Mouse (Mus musculus): ENCODE data around the gene Zfp524. TPM values are rescaled to one million over a fixed set of nuclear protein-coding genes. Genes with fewer than 3 reads are reported as not detected.

Zfp524 gene
- 22.7 TPM for polyA plus RNA-seq (2014; fragmentation: Illumina TruSeq; extraction: RNeasy Lipid Tissue Mini Kit (QIAGEN cat#74804); ENCODE audit: insufficient read depth, low read depth, low replicate concordance)

GRCm38 (mm10) chr7:5014251-5015117 lies at the start of gene Zfp524, which contains the start of gene Fiz1:
Zfp524 (plus strand) TSS chr7:5014415.
Fiz1 (minus strand) TSS chr7:5014697.

GRCm38 (mm10) chr7:4971068-4971467 lies 43.1 kb upstream of the Zfp524 start, which contains the start of gene Sbk3:
Sbk3 (minus strand) TSS chr7:4971168.

GRCm38 (mm10) chr7:4996003-4996895 lies 18.0 kb upstream of the Zfp524 start, which contains the start of gene Zfp579:
Zfp579 (minus strand) TSS chr7:4996158.

GRCm38 (mm10) chr7:5015118-5016001 lies 1.1 kb downstream of the Zfp524 start, which contains the start of gene Gm44973:
Gm44973 (plus strand) TSS chr7:5015496.

GRCm38 (mm10) chr7:5020000-5020681 lies 5.9 kb downstream of the Zfp524 start, which contains the start of the genes Zfp865 and Ccdc106:
Zfp865 (plus strand) TSS chr7:5020376.
Ccdc106 (plus strand) TSS chr7:5020553.

GRCm38 (mm10) chr7:5033818-5034217 lies 19.6 kb downstream of the Zfp524 start, which contains the start of gene 4632433K11Rik:
4632433K11Rik (plus strand) TSS chr7:5034118.

GRCm38 (mm10) chr7:5038109-5038732 lies 24.0 kb downstream of the Zfp524 start, which contains the start of gene Zfp784:
Zfp784 (minus strand) TSS chr7:5038446.

GRCm38 (mm10) chr7:5051193-5052192 lies 37.3 kb downstream of the Zfp524 start, which contains the start of gene Zfp580:
Zfp580 (plus strand) TSS chr7:5051538.

GRCm38 (mm10) chr7:5061774-5062359 lies 47.7 kb downstream of the Zfp524 start, which contains the start of gene U2af2:
U2af2 (plus strand) TSS chr7:5062143.

Other genes starting within 250 kb of the Zfp524 start
- not detected for gene Fam71e2, start 243.1 kb upstream of the Zfp524 start, polyA plus RNA-seq (2014; fragmentation: Illumina TruSeq; extraction: RNeasy Lipid Tissue Mini Kit (QIAGEN cat#74804); ENCODE audit: insufficient read depth, low read depth, low replicate concordance)
- 0.53 TPM for gene Il11, start 231.6 kb upstream of the Zfp524 start, polyA plus RNA-seq (2014; fragmentation: Illumina TruSeq; extraction: RNeasy Lipid Tissue Mini Kit (QIAGEN cat#74804); ENCODE audit: insufficient read depth, low read depth, low replicate concordance)
- not detected for gene Tmem190, start 231.5 kb upstream of the Zfp524 start, polyA plus RNA-seq (2014; fragmentation: Illumina TruSeq; extraction: RNeasy Lipid Tissue Mini Kit (QIAGEN cat#74804); ENCODE audit: insufficient read depth, low read depth, low replicate concordance)
- 8.3 TPM for gene Tmem238, start 224.8 kb upstream of the Zfp524 start, polyA plus RNA-seq (2014; fragmentation: Illumina TruSeq; extraction: RNeasy Lipid Tissue Mini Kit (QIAGEN cat#74804); ENCODE audit: insufficient read depth, low read depth, low replicate concordance)
- gene Rpl28, start 221.5 kb upstream of the Zfp524 start, polyA plus RNA-seq (2014; fragmentation: Illumina TruSeq; extraction: RNeasy Lipid Tissue Mini Kit (QIAGEN cat#74804); ENCODE audit: insufficient read depth, low read depth, low replicate concordance), result 809 TPM
- 128 TPM for gene Ube2s, start 201.8 kb upstream of the Zfp524 start, polyA plus RNA-seq (2014; fragmentation: Illumina TruSeq; extraction: RNeasy Lipid Tissue Mini Kit (QIAGEN cat#74804); ENCODE audit: insufficient read depth, low read depth, low replicate concordance)
- 0.48 TPM for gene Shisa7, start 169.7 kb upstream of the Zfp524 start, polyA plus RNA-seq (2014; fragmentation: Illumina TruSeq; extraction: RNeasy Lipid Tissue Mini Kit (QIAGEN cat#74804); ENCODE audit: insufficient read depth, low read depth, low replicate concordance)
- 15.3 TPM for gene Isoc2b, start 144.2 kb upstream of the Zfp524 start, polyA plus RNA-seq (2014; fragmentation: Illumina TruSeq; extraction: RNeasy Lipid Tissue Mini Kit (QIAGEN cat#74804); ENCODE audit: insufficient read depth, low read depth, low replicate concordance)
- gene Isoc2a, start 137.3 kb upstream of the Zfp524 start, polyA plus RNA-seq (2014; fragmentation: Illumina TruSeq; extraction: RNeasy Lipid Tissue Mini Kit (QIAGEN cat#74804); ENCODE audit: insufficient read depth, low read depth, low replicate concordance), result 15.4 TPM
- not detected for gene Gm36210, start 107.9 kb upstream of the Zfp524 start, polyA plus RNA-seq (2014; fragmentation: Illumina TruSeq; extraction: RNeasy Lipid Tissue Mini Kit (QIAGEN cat#74804); ENCODE audit: insufficient read depth, low read depth, low replicate concordance)
- 3.6 TPM for gene Zfp628, start 99.2 kb upstream of the Zfp524 start, polyA plus RNA-seq (2014; fragmentation: Illumina TruSeq; extraction: RNeasy Lipid Tissue Mini Kit (QIAGEN cat#74804); ENCODE audit: insufficient read depth, low read depth, low replicate concordance)
- gene Nat14, start 92.4 kb upstream of the Zfp524 start, polyA plus RNA-seq (2014; fragmentation: Illumina TruSeq; extraction: RNeasy Lipid Tissue Mini Kit (QIAGEN cat#74804); ENCODE audit: insufficient read depth, low read depth, low replicate concordance), result 6.2 TPM
- gene Ssc5d, start 88.6 kb upstream of the Zfp524 start, polyA plus RNA-seq (2014; fragmentation: Illumina TruSeq; extraction: RNeasy Lipid Tissue Mini Kit (QIAGEN cat#74804); ENCODE audit: insufficient read depth, low read depth, low replicate concordance), result 1.6 TPM
- 3.0 TPM for gene Sbk2, start 50.0 kb upstream of the Zfp524 start, polyA plus RNA-seq (2014; fragmentation: Illumina TruSeq; extraction: RNeasy Lipid Tissue Mini Kit (QIAGEN cat#74804); ENCODE audit: insufficient read depth, low read depth, low replicate concordance)
- 4.7 TPM for gene Sbk3, start 43.2 kb upstream of the Zfp524 start, polyA plus RNA-seq (2014; fragmentation: Illumina TruSeq; extraction: RNeasy Lipid Tissue Mini Kit (QIAGEN cat#74804); ENCODE audit: insufficient read depth, low read depth, low replicate concordance)
- gene Zfp579, start 18.3 kb upstream of the Zfp524 start, polyA plus RNA-seq (2014; fragmentation: Illumina TruSeq; extraction: RNeasy Lipid Tissue Mini Kit (QIAGEN cat#74804); ENCODE audit: insufficient read depth, low read depth, low replicate concordance), result 23.2 TPM
- 14.4 TPM for gene Fiz1, start 282 bp downstream of the Zfp524 start, polyA plus RNA-seq (2014; fragmentation: Illumina TruSeq; extraction: RNeasy Lipid Tissue Mini Kit (QIAGEN cat#74804); ENCODE audit: insufficient read depth, low read depth, low replicate concordance)
- gene Gm44973, start 1.1 kb downstream of the Zfp524 start, polyA plus RNA-seq (2014; fragmentation: Illumina TruSeq; extraction: RNeasy Lipid Tissue Mini Kit (QIAGEN cat#74804); ENCODE audit: insufficient read depth, low read depth, low replicate concordance), result not detected
- gene Zfp865, start 6.0 kb downstream of the Zfp524 start, polyA plus RNA-seq (2014; fragmentation: Illumina TruSeq; extraction: RNeasy Lipid Tissue Mini Kit (QIAGEN cat#74804); ENCODE audit: insufficient read depth, low read depth, low replicate concordance), result 8.2 TPM
- gene Ccdc106, start 6.1 kb downstream of the Zfp524 start, polyA plus RNA-seq (2014; fragmentation: Illumina TruSeq; extraction: RNeasy Lipid Tissue Mini Kit (QIAGEN cat#74804); ENCODE audit: insufficient read depth, low read depth, low replicate concordance), result not detected
- not detected for gene 4632433K11Rik, start 19.7 kb downstream of the Zfp524 start, polyA plus RNA-seq (2014; fragmentation: Illumina TruSeq; extraction: RNeasy Lipid Tissue Mini Kit (QIAGEN cat#74804); ENCODE audit: insufficient read depth, low read depth, low replicate concordance)
- 2.8 TPM for gene Zfp784, start 24.0 kb downstream of the Zfp524 start, polyA plus RNA-seq (2014; fragmentation: Illumina TruSeq; extraction: RNeasy Lipid Tissue Mini Kit (QIAGEN cat#74804); ENCODE audit: insufficient read depth, low read depth, low replicate concordance)
- gene Zfp580, start 37.1 kb downstream of the Zfp524 start, polyA plus RNA-seq (2014; fragmentation: Illumina TruSeq; extraction: RNeasy Lipid Tissue Mini Kit (QIAGEN cat#74804); ENCODE audit: insufficient read depth, low read depth, low replicate concordance), result 7.2 TPM
- 96.1 TPM for gene U2af2, start 47.7 kb downstream of the Zfp524 start, polyA plus RNA-seq (2014; fragmentation: Illumina TruSeq; extraction: RNeasy Lipid Tissue Mini Kit (QIAGEN cat#74804); ENCODE audit: insufficient read depth, low read depth, low replicate concordance)
- gene Epn1, start 65.8 kb downstream of the Zfp524 start, polyA plus RNA-seq (2014; fragmentation: Illumina TruSeq; extraction: RNeasy Lipid Tissue Mini Kit (QIAGEN cat#74804); ENCODE audit: insufficient read depth, low read depth, low replicate concordance), result 61.0 TPM
- gene Rfpl4, start 102.5 kb downstream of the Zfp524 start, polyA plus RNA-seq (2014; fragmentation: Illumina TruSeq; extraction: RNeasy Lipid Tissue Mini Kit (QIAGEN cat#74804); ENCODE audit: insufficient read depth, low read depth, low replicate concordance), result not detected
- gene Rasl2-9, start 111.5 kb downstream of the Zfp524 start, polyA plus RNA-seq (2014; fragmentation: Illumina TruSeq; extraction: RNeasy Lipid Tissue Mini Kit (QIAGEN cat#74804); ENCODE audit: insufficient read depth, low read depth, low replicate concordance), result 0.49 TPM
- gene Vmn1r55, start 135.3 kb downstream of the Zfp524 start, polyA plus RNA-seq (2014; fragmentation: Illumina TruSeq; extraction: RNeasy Lipid Tissue Mini Kit (QIAGEN cat#74804); ENCODE audit: insufficient read depth, low read depth, low replicate concordance), result not detected
- gene Vmn1r56, start 182.3 kb downstream of the Zfp524 start, polyA plus RNA-seq (2014; fragmentation: Illumina TruSeq; extraction: RNeasy Lipid Tissue Mini Kit (QIAGEN cat#74804); ENCODE audit: insufficient read depth, low read depth, low replicate concordance), result not detected
- gene Vmn1r57, start 204.1 kb downstream of the Zfp524 start, polyA plus RNA-seq (2014; fragmentation: Illumina TruSeq; extraction: RNeasy Lipid Tissue Mini Kit (QIAGEN cat#74804); ENCODE audit: insufficient read depth, low read depth, low replicate concordance), result not detected